Mouse (Mus musculus): ENCODE results near the gene Ppp1r37. TPM values are rescaled to one million over a fixed set of nuclear protein-coding genes. Genes with fewer than 3 reads are reported as not detected.

Ppp1r37 gene
- polyA plus RNA-seq, 1 experiment from 2014 or later: 24.8 TPM

DNA sequence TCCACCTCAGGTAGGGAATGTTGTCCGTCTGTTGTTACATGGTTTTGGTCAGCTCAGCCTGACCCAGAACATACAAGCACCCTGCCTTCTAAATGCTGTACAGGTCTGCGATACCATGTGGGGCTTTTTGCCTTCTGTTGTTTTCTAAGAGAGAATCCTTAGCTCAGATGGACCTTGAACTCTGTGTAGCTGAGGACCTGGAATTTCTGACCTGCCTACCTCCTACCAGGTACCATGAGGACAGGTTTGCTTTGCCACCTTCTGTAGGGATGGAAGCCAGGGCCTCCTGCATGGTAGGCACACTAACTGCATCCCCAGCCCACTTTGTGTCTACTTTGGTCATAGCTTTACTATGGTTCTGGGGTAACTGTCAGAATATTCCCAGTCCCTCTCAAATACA, 2.9 kb upstream of the Ppp1r37 start:
- Histone ChIP-seq H3K27ac (no peak overlapping the region), H3K4me3 (no peak overlapping the region), H3K4me2 (no peak overlapping the region), H3K9ac (no peak overlapping the region), H3K9me3 (no peaks in the 10 kb centered on the region; the same call in 1 of the 2 replicates), H3K36me3 (peaks cover 47% of the 10 kb centered on the region), H3K27me3 (no peaks in the 10 kb centered on the region), H3K4me1 (peaks cover 11% of the 10 kb centered on the region)
- 97% methylated on average over 2 of the region's 2 CpGs for WGBS
- no peak for ATAC-seq (ENCODE audit: borderline replicate concordance, extremely low read depth, low FRiP score, low TSS enrichment)

DNA sequence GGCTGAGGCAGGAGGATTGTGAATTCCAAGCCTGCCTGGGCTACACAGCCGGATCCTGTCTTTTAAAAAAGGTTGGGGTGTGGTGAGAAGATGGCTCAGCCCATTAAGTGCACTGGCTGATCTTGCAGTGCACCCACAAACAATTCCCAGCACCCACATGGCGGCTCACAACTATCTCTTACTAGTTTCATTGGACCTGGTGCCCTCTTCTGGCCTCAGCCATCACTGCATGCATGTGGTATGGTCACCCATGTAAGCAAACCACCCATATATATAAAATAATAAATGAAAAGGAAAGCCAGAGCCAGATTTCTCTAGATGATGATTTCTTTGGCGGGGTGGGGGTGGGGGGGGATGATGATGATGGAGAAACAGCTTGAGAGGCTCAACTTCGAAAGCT, 1.6 kb upstream of the Ppp1r37 start:
- no peaks in the 10 kb centered on the region for H3K27me3 ChIP-seq
- WGBS: 94% methylated on average over 4 of the region's 4 CpGs
- no peak for ATAC-seq (ENCODE audit: borderline replicate concordance, extremely low read depth, low FRiP score, low TSS enrichment)
- H3K27ac ChIP-seq: no peak overlapping the region
- H3K36me3 ChIP-seq: peaks cover 35% of the 10 kb centered on the region
- H3K9ac ChIP-seq: no peak overlapping the region
- H3K4me1 ChIP-seq: peaks cover 24% of the 10 kb centered on the region
- H3K4me3 ChIP-seq: no peak overlapping the region
- no peaks in the 10 kb centered on the region; the same call in 1 of the 2 replicates for H3K9me3 ChIP-seq
- H3K4me2 ChIP-seq: no peak overlapping the region

DNA sequence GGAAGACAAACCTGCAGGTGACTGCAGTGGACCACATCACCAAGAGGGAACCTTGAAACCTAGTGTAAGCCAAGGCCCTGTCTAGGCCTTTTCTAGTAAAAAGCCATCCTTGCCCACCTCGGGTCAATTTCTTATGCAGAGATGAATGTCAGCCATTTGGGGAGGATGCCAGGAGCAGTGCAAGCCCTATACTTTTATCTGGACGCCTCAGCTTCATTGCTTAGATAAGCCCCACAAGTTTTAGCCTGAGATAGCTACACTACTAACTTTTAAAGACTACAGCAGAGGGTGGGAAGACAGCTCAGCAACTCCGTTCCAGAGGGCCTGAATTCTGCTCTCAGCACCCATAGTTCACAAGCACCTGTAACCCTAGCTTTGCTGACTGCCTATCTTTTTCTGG, 1.0 kb upstream of the Ppp1r37 start:
- Histone ChIP-seq H3K27me3 (no peaks in the 10 kb centered on the region), H3K4me1 (peaks cover 30% of the 10 kb centered on the region), H3K27ac (no peak overlapping the region), H3K4me2 (no peak overlapping the region), H3K9ac (0 out of 2 replicates have a peak overlapping the region, but pooled peaks have one; percentile 5), H3K4me3 (no peak overlapping the region), H3K9me3 (no peaks in the 10 kb centered on the region; the same call in 1 of the 2 replicates), H3K36me3 (peaks cover 33% of the 10 kb centered on the region)
- no peak for ATAC-seq (ENCODE audit: borderline replicate concordance, extremely low read depth, low FRiP score, low TSS enrichment)
- 79% methylated on average over 3 of the region's 3 CpGs for WGBS

DNA sequence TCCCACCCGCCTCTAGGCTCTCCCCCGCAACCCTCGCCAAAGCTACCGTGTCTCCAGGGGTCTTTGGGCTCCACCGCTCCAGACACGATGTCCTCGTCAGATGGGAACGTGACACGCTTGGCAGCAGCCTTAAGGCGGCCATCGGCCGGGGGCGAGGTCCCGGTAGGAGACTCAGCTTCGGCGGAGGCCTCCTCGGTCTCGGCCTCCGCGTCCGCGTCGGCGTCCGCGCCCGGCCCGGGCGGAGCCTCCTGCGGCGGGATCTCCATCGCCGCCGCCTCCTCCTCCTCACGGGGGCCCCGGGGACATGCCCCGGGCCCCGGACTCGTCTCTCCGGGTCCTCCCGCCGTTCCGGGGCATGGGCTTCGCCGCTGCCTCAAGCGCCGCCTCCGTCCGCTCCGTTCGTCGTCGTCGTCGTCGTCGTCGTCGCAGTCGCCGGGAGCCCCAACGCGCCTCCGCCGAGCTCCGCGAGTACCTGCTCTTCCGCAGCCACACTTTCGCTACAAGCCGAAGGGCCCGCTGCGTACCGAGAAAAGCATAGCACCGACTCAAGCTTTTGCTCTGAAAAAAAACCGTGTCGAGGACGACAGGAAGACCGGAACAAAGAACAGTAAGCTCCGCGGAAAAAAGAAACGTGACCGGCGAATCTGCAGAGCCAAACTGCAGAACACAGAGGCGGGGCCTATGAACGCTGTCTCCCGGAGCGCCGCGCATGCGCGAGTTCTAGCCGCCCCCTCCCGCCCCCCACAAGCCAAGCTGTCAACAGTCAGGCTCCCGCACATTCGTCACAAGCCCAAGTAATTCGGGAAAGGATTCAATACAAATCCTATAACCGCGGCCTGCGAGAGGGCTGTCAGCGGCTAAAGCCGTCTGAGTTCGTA, 872 bp downstream of the Ppp1r37 start:
- under 1% methylated on average over 101 of the region's 102 CpGs for WGBS
- H3K9ac ChIP-seq: peak overlapping the region; percentile 93
- peak overlapping the region; percentile 96 for H3K4me2 ChIP-seq
- peak; percentile 86 for ATAC-seq (ENCODE audit: borderline replicate concordance, extremely low read depth, low FRiP score, low TSS enrichment)
- H3K36me3 ChIP-seq: peaks cover 27% of the 10 kb centered on the region
- peak overlapping the region; percentile 73 for H3K4me3 ChIP-seq
- H3K4me1 ChIP-seq: peaks cover 48% of the 10 kb centered on the region
- peak overlapping the region; percentile 91 for H3K27ac ChIP-seq
- no peaks in the 10 kb centered on the region for H3K27me3 ChIP-seq
- no peaks in the 10 kb centered on the region; the same call in 1 of the 2 replicates for H3K9me3 ChIP-seq

DNA sequence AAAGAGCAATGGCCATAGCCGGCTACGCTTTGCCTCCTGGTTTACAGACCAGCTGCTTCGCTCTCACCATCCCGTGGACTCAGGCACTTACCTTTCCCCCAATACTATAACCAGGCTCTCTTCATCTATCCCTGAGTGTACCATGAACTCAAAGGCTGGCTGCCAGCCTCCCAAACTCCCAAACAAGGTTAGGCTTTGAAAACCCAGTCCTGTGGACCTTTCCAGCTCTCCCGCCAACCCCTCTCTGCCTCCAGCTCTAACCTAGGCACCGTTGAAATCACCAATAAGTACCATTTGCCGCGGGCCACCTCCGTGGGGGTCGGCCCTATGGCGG, 1.5 kb downstream of the Ppp1r37 start:
- Histone ChIP-seq H3K27ac (peak overlapping the region; percentile 91), H3K27me3 (no peaks in the 10 kb centered on the region), H3K9ac (peak overlapping the region; percentile 93), H3K4me1 (peaks cover 49% of the 10 kb centered on the region), H3K4me3 (peak overlapping the region; percentile 73), H3K36me3 (peaks cover 22% of the 10 kb centered on the region), H3K4me2 (peak overlapping the region; percentile 96), H3K9me3 (no peaks in the 10 kb centered on the region; the same call in 1 of the 2 replicates)
- under 1% methylated on average over 11 of the region's 11 CpGs for WGBS
- ATAC-seq (ENCODE audit: borderline replicate concordance, extremely low read depth, low FRiP score, low TSS enrichment): no peak

DNA sequence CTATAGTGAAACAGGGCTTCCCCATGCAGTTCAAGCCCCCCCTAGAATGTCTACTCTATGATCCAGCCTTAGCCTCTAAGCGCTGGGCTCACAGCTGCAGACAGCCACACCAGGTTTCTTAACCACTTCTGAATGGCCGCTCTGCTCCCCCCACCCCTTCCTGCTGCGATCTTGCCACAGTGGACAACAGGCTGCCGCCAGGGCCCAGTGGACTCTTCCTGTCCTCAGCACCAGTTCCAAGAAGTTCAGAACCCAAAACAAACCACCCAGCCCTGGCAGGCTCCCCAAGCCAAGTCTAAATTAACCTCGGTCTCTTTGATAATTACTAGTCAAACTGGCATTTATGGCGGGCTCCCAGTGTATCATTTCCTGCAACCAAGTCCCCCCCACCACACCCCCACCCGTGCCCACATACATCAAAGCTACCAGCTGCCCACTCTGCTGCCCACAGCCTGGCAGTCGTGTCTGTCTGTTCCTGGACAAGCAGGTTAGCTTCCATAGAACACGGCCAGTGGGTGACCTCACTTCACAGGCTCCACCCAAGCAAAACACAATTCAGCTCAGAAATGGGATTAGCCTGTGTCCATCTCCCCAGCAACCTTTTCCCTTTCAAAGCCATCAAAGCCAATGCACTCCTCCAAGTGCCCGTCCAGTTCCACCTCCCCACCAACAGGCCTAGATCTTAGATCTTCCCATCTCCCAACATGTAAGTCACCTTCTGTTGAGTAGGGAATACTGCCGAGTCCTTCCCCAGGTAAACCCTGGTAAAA, 2.2 kb downstream of the Ppp1r37 start:
- no peak for ATAC-seq (ENCODE audit: borderline replicate concordance, extremely low read depth, low FRiP score, low TSS enrichment)
- Histone ChIP-seq H3K9ac (peak overlapping the region; percentile 93), H3K4me1 (peaks cover 49% of the 10 kb centered on the region), H3K4me2 (peak overlapping the region; percentile 96), H3K27ac (0 out of 2 replicates have a peak overlapping the region, but pooled peaks have one; percentile 91), H3K4me3 (peak overlapping the region; percentile 73), H3K9me3 (no peaks in the 10 kb centered on the region; the same call in 1 of the 2 replicates), H3K36me3 (peaks cover 20% of the 10 kb centered on the region), H3K27me3 (no peaks in the 10 kb centered on the region)
- WGBS: 17% methylated on average over 11 of the region's 11 CpGs

DNA sequence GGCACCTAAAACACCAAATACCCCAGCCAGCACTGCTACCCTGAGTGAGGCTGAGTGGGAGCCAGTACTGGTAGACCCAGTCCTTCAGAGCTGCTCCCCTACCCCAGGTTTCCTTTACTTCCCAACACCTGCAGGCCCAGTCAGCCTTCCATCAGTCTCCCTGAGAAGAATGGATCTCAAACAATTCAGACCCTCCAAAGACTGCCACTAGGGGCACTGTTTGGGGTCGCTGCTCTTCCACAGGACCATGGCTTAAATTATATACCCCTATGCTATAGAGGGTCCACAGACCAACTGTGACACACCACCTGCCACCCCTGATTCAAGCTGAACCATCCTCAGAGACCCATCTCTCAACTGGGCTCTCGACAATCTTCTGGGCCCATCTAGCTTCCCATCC, 3.9 kb downstream of the Ppp1r37 start:
- Histone ChIP-seq H3K4me3 (no peak overlapping the region), H3K9me3 (no peaks in the 10 kb centered on the region), H3K4me2 (peak overlapping the region; percentile 5; the same call in 1 of the 2 replicates), H3K27ac (no peak overlapping the region), H3K4me1 (peaks cover 49% of the 10 kb centered on the region), H3K36me3 (peaks cover 14% of the 10 kb centered on the region), H3K27me3 (no peaks in the 10 kb centered on the region), H3K9ac (no peak overlapping the region)
- no peak for ATAC-seq (ENCODE audit: borderline replicate concordance, extremely low read depth, low FRiP score, low TSS enrichment)
- WGBS: 38% methylated on average over 2 of the region's 2 CpGs

DNA sequence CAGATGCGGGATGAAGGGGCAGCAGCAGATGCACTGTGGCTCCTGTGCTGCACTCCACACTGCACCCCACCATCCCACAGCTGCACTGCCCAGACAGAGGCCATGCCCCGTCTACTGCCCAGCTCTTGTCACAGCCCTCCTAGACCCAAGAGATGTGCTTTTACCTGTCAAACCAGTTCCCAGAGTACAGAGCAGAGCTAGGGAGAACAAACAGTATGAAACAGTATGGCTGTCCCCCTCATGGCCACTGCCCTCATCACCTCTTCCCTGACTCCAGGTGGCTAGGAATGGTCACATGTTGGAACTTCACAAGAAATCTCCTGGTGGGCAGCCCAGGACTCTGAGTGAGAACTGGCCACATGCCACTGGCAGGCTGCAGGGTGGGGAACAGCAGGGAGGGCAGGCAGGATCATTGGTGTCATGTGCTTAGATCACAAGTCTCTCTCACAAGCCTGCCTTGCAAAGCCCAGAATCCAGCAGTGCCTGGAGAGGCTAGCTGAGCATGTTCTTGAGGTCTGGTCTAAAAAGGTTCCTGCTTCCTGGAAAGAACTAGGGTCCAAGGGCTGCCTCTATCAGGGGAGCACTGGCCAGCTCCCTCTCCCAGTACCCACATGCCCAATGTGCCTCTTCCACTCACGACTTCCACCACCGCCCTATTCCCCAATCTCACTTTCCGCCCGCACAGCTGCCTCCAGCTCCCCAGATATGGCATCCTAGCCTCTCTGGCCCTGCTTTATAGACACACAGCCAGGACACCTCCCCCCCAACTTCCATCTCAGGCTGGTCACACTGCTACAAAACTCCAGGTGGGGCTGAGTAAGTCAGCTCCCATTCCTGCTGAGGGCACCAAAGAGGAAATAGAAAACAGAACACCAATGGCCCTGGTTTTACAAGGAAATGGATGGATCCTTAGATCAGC, 4.6 kb downstream of the Ppp1r37 start:
- Histone ChIP-seq H3K36me3 (peaks cover 21% of the 10 kb centered on the region), H3K27ac (peak overlapping the region; percentile 20; the same call in 1 of the 2 replicates), H3K4me3 (no peak overlapping the region), H3K4me1 (peaks cover 46% of the 10 kb centered on the region), H3K9ac (no peak overlapping the region), H3K27me3 (no peaks in the 10 kb centered on the region), H3K4me2 (no peak overlapping the region; the same call in 1 of the 2 replicates), H3K9me3 (no peaks in the 10 kb centered on the region)
- 81% methylated on average over 6 of the region's 6 CpGs for WGBS
- no peak for ATAC-seq (ENCODE audit: borderline replicate concordance, extremely low read depth, low FRiP score, low TSS enrichment)

DNA sequence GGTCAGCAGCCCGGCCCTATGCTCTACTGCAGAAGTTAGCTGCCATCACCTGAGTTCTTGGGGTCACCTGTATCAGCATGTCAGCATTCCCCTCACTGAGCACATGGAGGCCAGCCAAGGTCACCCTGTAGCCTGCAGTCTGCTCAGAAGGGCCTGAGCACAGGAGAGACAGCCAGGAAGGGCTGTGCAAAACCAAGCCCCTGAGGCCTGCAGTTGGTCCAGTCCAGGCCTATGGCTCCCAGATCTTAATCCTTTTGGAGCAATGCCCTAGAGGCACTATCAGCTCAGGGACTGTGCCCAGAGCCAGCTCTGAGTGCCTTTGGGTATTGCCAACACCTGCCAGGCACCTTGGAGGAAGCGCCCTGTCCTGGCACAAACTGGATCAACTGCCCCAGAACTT, 5.8 kb downstream of the Ppp1r37 start:
- Histone ChIP-seq H3K9me3 (no peaks in the 10 kb centered on the region), H3K27ac (0 out of 2 replicates have a peak overlapping the region, but pooled peaks have one; percentile 20), H3K4me2 (no peak overlapping the region), H3K4me1 (peaks cover 42% of the 10 kb centered on the region), H3K27me3 (no peaks in the 10 kb centered on the region), H3K9ac (no peak overlapping the region), H3K4me3 (no peak overlapping the region), H3K36me3 (peaks cover 23% of the 10 kb centered on the region)
- no peak for ATAC-seq (ENCODE audit: borderline replicate concordance, extremely low read depth, low FRiP score, low TSS enrichment)
- 95% methylated on average over 2 of the region's 2 CpGs for WGBS

DNA sequence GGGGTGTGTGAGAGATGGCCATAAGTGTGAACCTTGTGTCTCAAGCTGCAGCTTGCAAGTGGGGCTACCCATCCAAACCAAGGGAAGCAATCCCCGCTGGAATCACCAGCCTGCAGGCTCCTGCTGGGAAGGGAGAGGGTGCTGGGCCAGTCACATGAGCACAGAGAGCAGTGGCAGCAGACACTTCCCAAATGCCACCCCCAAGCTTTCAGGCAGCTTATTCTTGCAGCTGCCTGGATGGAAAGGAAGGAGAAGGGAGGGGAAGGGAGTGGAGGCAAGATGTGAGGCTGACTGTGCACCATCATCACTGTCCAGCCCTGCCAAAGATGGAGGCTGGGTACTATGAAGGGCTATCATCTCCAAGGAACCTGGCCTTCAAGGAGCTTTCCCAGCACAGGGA, 8.7 kb downstream of the Ppp1r37 start:
- H3K9me3 ChIP-seq: no peaks in the 10 kb centered on the region
- no peak for ATAC-seq (ENCODE audit: borderline replicate concordance, extremely low read depth, low FRiP score, low TSS enrichment)
- 79% methylated on average over 1 of the region's 1 CpGs for WGBS
- no peak overlapping the region for H3K9ac ChIP-seq
- H3K4me2 ChIP-seq: no peak overlapping the region
- H3K27me3 ChIP-seq: no peaks in the 10 kb centered on the region
- no peak overlapping the region for H3K4me3 ChIP-seq
- peaks cover 22% of the 10 kb centered on the region for H3K4me1 ChIP-seq
- H3K36me3 ChIP-seq: peaks cover 23% of the 10 kb centered on the region
- H3K27ac ChIP-seq: no peak overlapping the region

DNA sequence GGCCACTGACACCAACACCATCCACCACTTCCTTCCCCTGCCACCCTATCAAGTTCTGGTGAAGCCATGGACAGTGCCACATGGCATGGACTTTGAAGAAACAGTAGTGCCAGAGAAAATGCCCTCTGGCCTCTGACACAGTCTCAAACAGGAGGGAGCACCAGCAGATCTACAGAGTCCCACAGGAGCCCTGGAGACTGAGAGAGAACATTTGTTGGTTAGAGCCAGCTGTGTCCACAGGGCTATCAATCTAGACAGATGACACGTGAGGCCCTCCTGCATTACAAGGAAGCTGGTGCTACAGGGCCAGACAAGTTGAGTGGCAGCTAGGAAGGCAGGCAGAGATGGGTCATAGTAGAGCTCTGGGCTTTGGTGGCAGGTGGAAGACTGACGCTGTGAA, 10.4 kb downstream of the Ppp1r37 start:
- no peak for ATAC-seq (ENCODE audit: borderline replicate concordance, extremely low read depth, low FRiP score, low TSS enrichment)
- 35% methylated on average over 2 of the region's 2 CpGs for WGBS
- H3K9ac ChIP-seq: no peak overlapping the region

More for the DNA sequence above, 10.4 kb downstream of the Ppp1r37 start:
- H3K4me2 ChIP-seq: no peak overlapping the region
- H3K4me3 ChIP-seq: no peak overlapping the region
- H3K27me3 ChIP-seq: no peaks in the 10 kb centered on the region
- H3K9me3 ChIP-seq: no peaks in the 10 kb centered on the region
- peaks cover 14% of the 10 kb centered on the region for H3K4me1 ChIP-seq
- H3K27ac ChIP-seq: no peak overlapping the region
- H3K36me3 ChIP-seq: peaks cover 23% of the 10 kb centered on the region
